Mouse (Mus musculus) liver, embryonic 14.5 days (tissue): ENCODE data around the gene Lysmd4.

Experiments
- CTCF ChIP-seq: IDR thresholded peaks from 2 replicates; pipeline ENCODE4 v1.5.1; 2016; ENCODE audit warnings: antibody characterized with exemption, low read depth, control low read depth
- EP300 ChIP-seq: IDR thresholded peaks from 2 replicates; pipeline ENCODE4 v1.6.1; 2016; ENCODE audit warnings: antibody characterized with exemption, low read depth

GRCm38 (mm10) chr7:67246067-67246466, 23.7 kb downstream of the Lysmd4 start:
- TF ChIP-seq CTCF (no peak), EP300 (no peak)
